ENCODE assay signal across 10 mouse cellular contexts in the genomic region with DNA sequence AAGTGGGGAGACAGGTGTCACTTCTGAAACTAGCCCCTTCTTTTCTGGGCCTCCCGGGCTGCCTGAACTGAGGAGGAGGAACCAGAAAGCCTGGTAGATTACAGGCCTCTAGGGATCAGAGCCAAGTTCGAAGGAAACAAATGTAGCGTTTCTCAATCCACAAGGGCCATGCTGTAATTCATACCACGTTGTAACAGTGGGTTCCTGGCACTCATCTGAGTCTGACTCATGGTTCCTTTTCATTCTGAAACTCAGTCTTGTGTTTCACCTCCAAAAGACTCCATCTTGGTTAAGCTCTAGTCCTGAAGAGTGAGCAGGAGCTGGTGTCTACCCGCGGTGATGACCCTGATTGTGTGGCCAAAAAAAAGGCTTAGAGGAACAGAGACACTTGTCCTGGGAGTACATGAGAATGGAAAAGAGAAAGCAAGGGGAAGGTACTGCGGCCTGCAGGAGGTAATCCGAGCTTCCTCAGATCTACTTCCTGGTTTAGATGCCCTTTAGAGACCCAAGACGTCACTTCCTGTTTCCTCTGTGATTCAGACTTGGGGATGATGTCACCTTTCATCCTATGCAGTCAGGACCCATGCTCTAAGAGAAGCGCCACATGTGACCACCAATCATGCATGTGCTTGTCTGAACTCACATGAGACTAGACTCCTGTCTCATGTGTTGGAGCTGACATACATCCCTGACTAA. TPM values are rescaled to one million over a fixed set of nuclear protein-coding genes. Genes with fewer than 3 reads are reported as not detected.
DNase-seq lines count a peak whose midpoint lies in the region; TF ChIP-seq lines count a peak whose summit lies in the region.
"Had no signal": no experiment of that assay in that cellular context is flagged by ENCODE, and none has a peak within 500 bp of the region (broad histone marks: within the 10 kb centered on the region; RNA-seq: fewer than 3 reads in every experiment).

No protein-coding gene starts in this region.

- H3K4me1 ChIP-seq in bone marrow macrophage, adult 2 months (ENCODE audit: control insufficient read depth, insufficient read depth, low read length) = peaks cover 29% of the 10 kb centered on the region

- H3K27ac ChIP-seq in bone marrow macrophage, adult 2 months (ENCODE audit: insufficient read depth, low read depth, low read length) = peak overlapping the region; percentile 84

- intact Hi-C loops in left cerebral cortex, postnatal 14 days (cut with DNase I) = no loop called here

- DNase-seq in 416B (ENCODE audit: low read depth) = peak; percentile 96
- peak; percentile 75 for DNase-seq in CD4-positive helper T cell, adult 2 months (ENCODE audit: low read depth, low spot score)
- DNase-seq in lung, postnatal 36 days = peak; percentile 79
- no peak for DNase-seq in left cerebral cortex, postnatal 14 days (ENCODE audit: low spot score in 2 of 2)
- no peak for DNase-seq in right cerebral cortex, postnatal 25 days
- no peak for DNase-seq in layer of hippocampus, postnatal 25 days (ENCODE audit: extremely low spot score in 1 of 2, low spot score in 1 of 2)
- DNase-seq: layer of hippocampus, postnatal 36 days; thymus, postnatal 4 days had no signal

- no peak for TF ChIP-seq CTCF in bone marrow macrophage, adult 2 months (IDR thresholded peaks at IDR 0.05; ENCODE audit: low read depth, low read length)

- peak overlapping the region; percentile 47 for H3K4me3 ChIP-seq in bone marrow macrophage, adult 2 months (ENCODE audit: insufficient read depth, low read length)
- H3K4me3 ChIP-seq: megakaryocyte, embryonic 14.5 days had no signal

- no peak for TF ChIP-seq POLR2A in bone marrow macrophage, adult 2 months (IDR thresholded peaks at IDR 0.05; ENCODE audit: borderline replicate concordance, low read depth, low read length)

RNA-seq across cellular contexts. Expression of gene Chaf1b, which starts 30.3 kb away (rescaled TPM):
- 9.0 and 10.3 TPM in 2 replicates for polyA plus RNA-seq in bone marrow macrophage, adult 2 months (2012; ENCODE audit: insufficient read depth, insufficient read length, missing spikeins)
- total RNA-seq in left cerebral cortex, postnatal 14 days (2021) = under 1 TPM; 0.90 to 0.97 TPM
- total RNA-seq in layer of hippocampus, postnatal 25 days (2021) = 1 to 10 TPM; 1.8 to 2.2 TPM

Comparison
In these comparisons a context has a peak if more than half of its experiments do, and no peak if none do; other contexts are left out.
1. DNase-seq: peak in 416B (single experiment), CD4-positive helper T cell, adult 2 months (single experiment) and lung, postnatal 36 days (single experiment); none in left cerebral cortex, postnatal 14 days (0 of 2), right cerebral cortex, postnatal 25 days (single experiment) and layer of hippocampus, postnatal 25 days (0 of 2).